Mouse (Mus musculus): ENCODE results near the gene Rbm20. TPM values are rescaled to one million over a fixed set of nuclear protein-coding genes. Genes with fewer than 3 reads are reported as not detected.
"Not testable (repeated sequence)": the region's sequence is repeated elsewhere in the genome, so short reads cannot be mapped to it uniquely, and the experiment has no call there.

The Rbm20 gene
- total RNA-seq, 2 experiments from 2014 or later = 4.4 to 5.2 TPM

DNA sequence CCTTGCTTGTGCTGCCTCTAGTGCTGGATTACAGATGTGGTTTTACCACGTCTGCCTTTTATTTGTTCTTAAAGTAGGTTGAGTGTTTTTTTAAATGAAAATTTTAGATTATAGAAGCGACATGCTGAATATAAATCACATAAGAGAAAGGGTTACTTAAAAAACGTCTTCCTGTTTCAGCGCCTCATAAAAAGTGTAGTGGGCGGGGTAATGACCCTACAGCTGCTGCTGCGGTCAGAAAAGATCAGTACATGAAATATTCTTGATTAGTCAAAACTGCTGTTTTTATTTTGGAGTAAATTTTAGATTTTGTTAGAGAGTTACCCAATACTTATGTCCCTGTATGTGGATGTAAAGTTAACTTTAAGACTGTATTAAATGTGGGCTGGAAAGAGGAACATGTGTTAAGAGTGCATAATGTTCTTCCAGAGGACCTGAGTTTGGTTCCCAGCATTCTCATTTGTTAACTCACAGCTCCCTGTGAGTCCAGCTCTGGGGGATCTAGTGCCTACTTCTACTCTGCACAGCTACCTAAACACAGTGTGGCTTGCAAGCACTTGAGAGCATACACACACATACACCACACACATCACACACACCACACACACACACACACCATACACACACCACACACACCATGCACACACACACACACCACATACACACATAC is 229.1 kb downstream of the Rbm20 start:
- intact Hi-C loops (cut with DNase I) = no loop called here
- no peak for DNase-seq (ENCODE audit: low spot score in 2 of 2)

- DNase-seq (ENCODE audit: low spot score in 2 of 2); intact Hi-C loops (cut with DNase I): not testable (repeated sequence)
These were observed 229.6 kb downstream of the Rbm20 start for GRCm38 (mm10) chr19:53906703-53907070.

- DNase-seq (ENCODE audit: low spot score in 2 of 2) = no peak
- intact Hi-C loops (cut with DNase I) = no loop called here
These were observed 237.8 kb downstream of the Rbm20 start for GRCm38 (mm10) chr19:53914950-53915349.

Other genes starting within 250 kb of the Rbm20 start
- 10 to 100 TPM in 1 of 2 experiments, 1 to 10 TPM in 1; 7.7 to 13.0 TPM for gene Dusp5, start 148.2 kb upstream of the Rbm20 start, total RNA-seq (2021)
- gene Nutf2-ps1, start 88.2 kb upstream of the Rbm20 start, total RNA-seq (2021) = 10 to 100 TPM; 38.8 to 46.6 TPM
- gene Smc3, start 76.9 kb upstream of the Rbm20 start, total RNA-seq (2021) = 10 to 100 TPM; 32.5 to 40.1 TPM
- gene Pdcd4, start 214.9 kb downstream of the Rbm20 start, total RNA-seq (2021) = 100 to 1,000 TPM in 1 of 2 experiments, 10 to 100 TPM in 1; 98.6 to 113 TPM